Mouse (Mus musculus) MEL (cell line): ENCODE measurements around the gene Kiss1r.

Source experiments
- BHLHE40 ChIP-seq: IDR thresholded peaks from 2 replicates; pipeline ENCODE4 v1.6.1; 2012; ENCODE audit warnings: low read depth, mild to moderate bottlenecking, inconsistent platforms, low read length, improper control_type of control experiment, borderline replicate concordance
- CTCF ChIP-seq, 3 experiments: IDR thresholded peaks in 2 of 3; conservative IDR thresholded peaks in 1 of 3; 2 replicates each; pipeline ENCODE4 v1.5.1; 2011 to 2012; ENCODE audit warnings: low read length in 3 of 3, low read depth in 2 of 3, mild to moderate bottlenecking in 2 of 3, improper control_type of control experiment in 1 of 3, inconsistent platforms in 1 of 3, mixed read lengths in 1 of 3, moderate library complexity in 1 of 3; ENCODE audit not compliant: control insufficient read depth in 1 of 3, insufficient read depth in 1 of 3, poor library complexity in 1 of 3, severe bottlenecking in 1 of 3
- JUND ChIP-seq: IDR thresholded peaks from 2 replicates; pipeline ENCODE4 v1.6.1; 2011; ENCODE audit warnings: low read depth, mild to moderate bottlenecking, improper control_type of control experiment, low read length
- MYC ChIP-seq: IDR thresholded peaks from 2 replicates; pipeline ENCODE4 v1.6.1; 2011; ENCODE audit warnings: low read depth, mild to moderate bottlenecking, low read length, improper control_type of control experiment, moderate library complexity
- POLR2A ChIP-seq, 2 experiments: IDR thresholded peaks; 2 replicates each; pipeline ENCODE4 v1.6.1; 2011 to 2012; ENCODE audit warnings: low read length in 2 of 2, mild to moderate bottlenecking in 2 of 2, control low read depth in 1 of 2, improper control_type of control experiment in 1 of 2, low read depth in 1 of 2, moderate library complexity in 1 of 2; ENCODE audit not compliant: control insufficient read depth in 1 of 2, insufficient read depth in 1 of 2, poor library complexity in 1 of 2
- RAD21 ChIP-seq: IDR thresholded peaks from 2 replicates; pipeline ENCODE4 v1.6.1; 2011; ENCODE audit warnings: mild to moderate bottlenecking, low read depth, low read length, improper control_type of control experiment

GRCm38 (mm10) chr10:79877757-79878156 is 39.0 kb upstream of the Kiss1r start:
- TF ChIP-seq RAD21 (no peak), BHLHE40 (no peak), JUND (no peak), POLR2A (IDR thresholded peaks at IDR 0.05; ENCODE audit: control insufficient read depth in 1 of 2, insufficient read depth in 1 of 2, low read depth in 1 of 2, low read length in 2 of 2, poor library complexity in 1 of 2) (no peak), CTCF (IDR thresholded peaks at IDR 0.05 in 2 of 3, conservative IDR thresholded peaks at IDR 0.05 in 1 of 3; ENCODE audit: control insufficient read depth in 1 of 3, insufficient read depth in 1 of 3, low read depth in 2 of 3, low read length in 3 of 3, poor library complexity in 1 of 3, severe bottlenecking in 1 of 3) (no peak), MYC (no peak)
